Mouse (Mus musculus): ENCODE measurements around the gene Diras2.

DNA sequence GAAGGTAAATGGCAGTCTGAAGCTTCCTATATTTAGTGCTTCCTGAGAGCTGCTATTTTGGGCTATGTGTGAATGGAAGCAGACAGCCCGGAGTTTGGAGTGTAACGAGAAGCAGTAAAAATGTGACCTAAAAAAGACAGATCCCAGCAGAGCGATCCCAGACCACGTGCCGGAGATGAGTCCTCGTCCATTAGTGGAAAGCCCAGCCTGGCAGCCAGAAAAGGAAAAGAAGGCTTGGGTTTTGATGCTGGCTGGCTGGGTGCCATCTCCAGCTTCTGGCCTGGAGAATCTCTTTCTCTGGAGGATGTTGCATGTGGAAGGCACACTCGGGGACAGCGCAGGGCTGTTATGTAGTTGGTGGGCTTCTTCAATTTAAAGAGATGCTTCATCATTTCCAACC lies 29.4 kb downstream of the Diras2 start:
- TF ChIP-seq POLR2A (IDR thresholded peaks at IDR 0.05; ENCODE audit: extremely low read depth, insufficient read depth, low read length): no peak
- TF ChIP-seq CTCF (IDR thresholded peaks at IDR 0.05; ENCODE audit: low read depth, low read length): no peak
